Comparison of ENCODE assay signal across 24 mouse cellular contexts in genomic region chr15:85604938-85605337, GRCm38 (mm10). TPM values are rescaled to one million over a fixed set of nuclear protein-coding genes. Genes with fewer than 3 reads are reported as not detected.
DNase-seq lines count a peak whose midpoint lies in the region; TF ChIP-seq lines count a peak whose summit lies in the region.
"Had no signal": no experiment of that assay in that cellular context is flagged by ENCODE, and none has a peak within 500 bp of the region (broad histone marks: within the 10 kb centered on the region; RNA-seq: fewer than 3 reads in every experiment).

No protein-coding gene starts in this region.

- H3K36me3 ChIP-seq in C2C12 (ENCODE audit: control insufficient read depth, insufficient read depth): no peaks in the 10 kb centered on the region
- no peaks in the 10 kb centered on the region for H3K36me3 ChIP-seq in MEL (ENCODE audit: control insufficient read depth in 1 of 2, insufficient read depth in 2 of 2, low read length in 2 of 2)
- H3K36me3 ChIP-seq: embryonic facial prominence, embryonic 13.5 days; embryonic facial prominence, embryonic 15.5 days; forebrain, embryonic 10.5 days; forebrain, embryonic 12.5 days; G1E had no signal

- peak overlapping the region; percentile 6 for H3ac ChIP-seq in C2C12 (ENCODE audit: control insufficient read depth, insufficient read length, low read depth)

- TF ChIP-seq CTCF in gastrocnemius, adult 2 months (IDR thresholded peaks at IDR 0.05): no peak
- TF ChIP-seq CTCF in C2C12 (IDR thresholded peaks at IDR 0.05; ENCODE audit: control insufficient read depth, insufficient read depth, insufficient read length) (no peak), MEL (IDR thresholded peaks at IDR 0.05 in 2 of 3, conservative IDR thresholded peaks at IDR 0.05 in 1 of 3; ENCODE audit: control insufficient read depth in 1 of 3, insufficient read depth in 1 of 3, low read depth in 2 of 3, low read length in 3 of 3, poor library complexity in 1 of 3, severe bottlenecking in 1 of 3) (no peak)

- H3K27ac ChIP-seq in gastrocnemius, adult 2 months: peak overlapping the region; percentile 82
- no peak overlapping the region for H3K27ac ChIP-seq in MEL (ENCODE audit: control insufficient read depth, low read depth, low read length)
- H3K27ac ChIP-seq: embryonic facial prominence, embryonic 13.5 days; embryonic facial prominence, embryonic 15.5 days; forebrain, embryonic 10.5 days; forebrain, embryonic 12.5 days had no signal

- H3K9ac ChIP-seq in MEL (ENCODE audit: control insufficient read depth, low read depth, low read length, poor library complexity, severe bottlenecking): no peak overlapping the region
- H3K9ac ChIP-seq: embryonic facial prominence, embryonic 13.5 days; embryonic facial prominence, embryonic 15.5 days; forebrain, embryonic 12.5 days had no signal

- no peak for TF ChIP-seq EP300 in MEL (IDR thresholded peaks at IDR 0.05; ENCODE audit: low read depth in 1 of 2, low read length in 2 of 2)

- no peaks in the 10 kb centered on the region for H3K79me3 ChIP-seq in C2C12 (ENCODE audit: low read depth)

- intact Hi-C loops in gastrocnemius, adult 2 months (cut with DNase I): no loop called here

- no peaks in the 10 kb centered on the region for H3K79me2 ChIP-seq in C2C12 (ENCODE audit: control insufficient read depth, insufficient read depth)
- H3K79me2 ChIP-seq in MEL (ENCODE audit: control insufficient read depth, insufficient read depth, low read length, poor library complexity): no peaks in the 10 kb centered on the region

- no peak for DNase-seq in gastrocnemius, adult 2 months
- no peak for DNase-seq in gastrocnemius, postnatal 25 days
- no peak for DNase-seq in MEL (ENCODE audit: low read depth, low spot score)
- DNase-seq in yolk sac, embryonic 10.5 days (ENCODE audit: low spot score): no peak
- DNase-seq in thymus, postnatal 14 days: no peak
- DNase-seq: adrenal gland, adult 2 months; adrenal gland, postnatal 10 days; adrenal gland, postnatal 25 days; B cell, adult 2 months; cerebellum, adult 11 months; cerebellum, adult 18-20 months; cerebellum, adult 8-10 months; cerebellum, adult 9-11 months; cerebellum, postnatal 14 days; cerebellum, postnatal 36 days; embryo, embryonic 11 days had no signal

- TF ChIP-seq RAD21 in MEL (IDR thresholded peaks at IDR 0.05; ENCODE audit: low read depth, low read length): no peak

- no peaks in the 10 kb centered on the region for H3K9me3 ChIP-seq in MEL (replicated peaks; ENCODE audit: insufficient read depth, low read length)
- H3K9me3 ChIP-seq: embryonic facial prominence, embryonic 13.5 days; embryonic facial prominence, embryonic 15.5 days; forebrain, embryonic 10.5 days; forebrain, embryonic 12.5 days; G1E had no signal

- no peak overlapping the region for H3K4me3 ChIP-seq in gastrocnemius, adult 2 months
- no peak overlapping the region for H3K4me3 ChIP-seq in C2C12 (ENCODE audit: insufficient read depth, poor library complexity, severe bottlenecking)
- no peak overlapping the region for H3K4me3 ChIP-seq in MEL (ENCODE audit: control insufficient read depth in 1 of 2, insufficient read depth in 1 of 2, low read depth in 2 of 2, low read length in 2 of 2)
- H3K4me3 ChIP-seq: embryonic facial prominence, embryonic 13.5 days; embryonic facial prominence, embryonic 15.5 days; erythroblast, embryonic 14.5 days; forebrain, embryonic 10.5 days; forebrain, embryonic 12.5 days had no signal

- H3K27me3 ChIP-seq in C2C12 (ENCODE audit: control insufficient read depth, insufficient read depth, insufficient read length): no peaks in the 10 kb centered on the region
- no peaks in the 10 kb centered on the region for H3K27me3 ChIP-seq in MEL (ENCODE audit: control insufficient read depth in 1 of 2, insufficient read depth in 2 of 2, low read length in 2 of 2)
- H3K27me3 ChIP-seq: embryonic facial prominence, embryonic 13.5 days; embryonic facial prominence, embryonic 15.5 days had no signal

- TF ChIP-seq POLR2A in MEL (IDR thresholded peaks at IDR 0.05; ENCODE audit: control insufficient read depth in 1 of 2, insufficient read depth in 1 of 2, low read depth in 1 of 2, low read length in 2 of 2, poor library complexity in 1 of 2): no peak

- H3K4me1 ChIP-seq in MEL (ENCODE audit: control insufficient read depth in 1 of 2, insufficient read depth in 2 of 2, low read length in 2 of 2): no peaks in the 10 kb centered on the region

TF ChIP-seq in C2C12, 6 proteins besides CTCF, POLR2A, EP300 and RAD21:
- no peak for TF ChIP-seq MYOD1 (IDR thresholded peaks at IDR 0.05; ENCODE audit: control insufficient read depth, insufficient read length, low read depth)
- no peak for TF ChIP-seq USF1 (IDR thresholded peaks at IDR 0.05; ENCODE audit: low read depth)
- no peak for TF ChIP-seq MYOG (IDR thresholded peaks at IDR 0.05; ENCODE audit: control insufficient read depth, extremely low read depth, insufficient read length)
- no peak for TF ChIP-seq MAX (IDR thresholded peaks at IDR 0.05)
- no peak for TF ChIP-seq CEBPB (IDR thresholded peaks at IDR 0.05; ENCODE audit: low read depth)
- TF ChIP-seq FOSL1 (IDR thresholded peaks at IDR 0.05; ENCODE audit: insufficient read depth, low read length, poor library complexity, severe bottlenecking): no peak

TF ChIP-seq in MEL, 35 proteins besides CTCF, POLR2A, EP300 and RAD21:
- 0 out of 2 replicates have a peak, but pooled peaks have one; percentile 10 for TF ChIP-seq ZNF384 (IDR thresholded peaks at IDR 0.05; ENCODE audit: low read depth, low read length)
- TF ChIP-seq MXI1 (IDR thresholded peaks at IDR 0.05; ENCODE audit: low read depth, low read length): no peak

RNA-seq across cellular contexts. Expression of gene Wnt7b, which starts 22.7 kb away (rescaled TPM):
- total RNA-seq in gastrocnemius, adult 2 months (2021): not detected
- total RNA-seq in gastrocnemius, postnatal 25 days (2021): not detected
- polyA plus RNA-seq in C2C12 (2012; fragmentation: generic; extraction: Trizol) (2.5 TPM), MEL (2012; ENCODE audit: insufficient read depth in 1 of 2, insufficient read length in 2 of 2, low read depth in 1 of 2, low replicate concordance in 2 of 2, missing spikeins in 1 of 2) (not detected)
- not detected in 2 replicates for total RNA-seq in MEL (2012; rRNA removed)
- total RNA-seq: common myeloid progenitor, adult 5-6 weeks had no signal
- polyA plus RNA-seq: erythroblast, embryonic 14.5 days; G1E had no signal
